Mouse (Mus musculus): ENCODE data around the gene Ints6.

DNA sequence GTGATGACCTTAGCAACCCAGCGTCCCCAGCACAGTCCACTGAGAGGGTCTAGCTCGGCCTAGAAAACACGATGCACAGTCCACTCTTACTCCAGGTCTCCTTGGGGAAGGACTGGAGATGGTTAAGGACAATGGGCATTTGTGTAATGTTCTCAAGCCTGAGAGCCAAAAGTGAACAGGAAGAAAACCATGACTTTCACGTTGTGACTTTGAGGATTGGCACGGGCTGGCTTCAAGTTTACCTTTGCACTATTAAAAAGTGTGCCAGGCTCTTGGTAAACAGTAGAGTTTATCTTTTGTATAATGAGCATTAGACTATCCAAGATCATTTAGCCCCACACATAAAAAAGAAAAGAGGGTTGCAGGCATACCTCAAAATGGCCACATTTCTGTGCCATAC is 22.0 kb upstream of the Ints6 start:
- no peak for TF ChIP-seq CTCF (IDR thresholded peaks at IDR 0.05; ENCODE audit: insufficient read depth, low read length)
- TF ChIP-seq POLR2A (IDR thresholded peaks at IDR 0.05; ENCODE audit: borderline replicate concordance, extremely low read depth, low read depth, low read length) = no peak

Measured in lung, adult 2 months (tissue).